Mouse (Mus musculus) midbrain, postnatal 0 days (tissue): Measurements from ENCODE around the gene Dtd1. TPM values are rescaled to one million over a fixed set of nuclear protein-coding genes. Genes with fewer than 3 reads are reported as not detected.

Source experiments
- ATAC-seq: fragments of 200-750 bp; cut with Nextera tagmentation; 2 replicates; pipeline ENCODE4 v1.8.0; 2017; ENCODE audit warnings: moderate number of reproducible peaks, mild to moderate bottlenecking, moderate TSS enrichment, moderate library complexity; ENCODE audit not compliant: low FRiP score
- DNase-seq: peaks from one replicate; pipeline ENCODE4 v3.0.0-alpha.2; 2015; ENCODE audit warnings: low spot score
- H3K27ac ChIP-seq: fragments of 300-500 bp; sonication (generic); 2 replicates; pipeline ENCODE4 v1.5.1; 2014; ENCODE audit warnings: low read depth, mild to moderate bottlenecking, low read length, mixed read lengths
- H3K27me3 ChIP-seq: fragments of 300-500 bp; sonication (generic); 2 replicates; pipeline ENCODE4 v1.6.1; 2014; ENCODE audit warnings: low read length, control low read depth, mixed read lengths; ENCODE audit not compliant: insufficient read depth
- H3K36me3 ChIP-seq: fragments of 300-500 bp; sonication (generic); 2 replicates; pipeline ENCODE4 v1.6.1; 2014; ENCODE audit warnings: low read length, control low read depth, mixed read lengths; ENCODE audit not compliant: insufficient read depth
- H3K4me1 ChIP-seq: fragments of 300-500 bp; sonication (generic); 2 replicates; pipeline ENCODE4 v1.6.1; 2014; ENCODE audit warnings: mild to moderate bottlenecking, control low read depth, antibody characterized with exemption, low read length, mixed read lengths; ENCODE audit not compliant: insufficient read depth
- H3K4me2 ChIP-seq: fragments of 300-500 bp; sonication (generic); 2 replicates; pipeline ENCODE4 v1.6.1; 2014; ENCODE audit warnings: low read depth, mild to moderate bottlenecking, low read length, mixed read lengths; ENCODE audit not compliant: poor library complexity, severe bottlenecking
- H3K4me3 ChIP-seq: fragments of 300-500 bp; sonication (generic); 2 replicates; pipeline ENCODE4 v1.5.1; 2014; ENCODE audit warnings: low read depth, mild to moderate bottlenecking, low read length, moderate library complexity
- H3K9ac ChIP-seq: fragments of 300-500 bp; sonication (generic); replicated peaks from 2 replicates; pipeline ENCODE4 v1.6.1; 2014; ENCODE audit warnings: mild to moderate bottlenecking, low read length, moderate library complexity, mixed read lengths; ENCODE audit not compliant: poor library complexity, severe bottlenecking
- H3K9me3 ChIP-seq: fragments of 300-500 bp; sonication (generic); 2 replicates; pipeline ENCODE4 v1.6.1; 2016; ENCODE audit warnings: low read length, control low read depth
- CTCF ChIP-seq: IDR thresholded peaks from 2 replicates; pipeline ENCODE4 v1.5.1; 2016; ENCODE audit warnings: antibody characterized with exemption, mild to moderate bottlenecking
- WGBS: fragments of 180-500 bp; shearing (Covaris S2); extraction: QIAGEN DNeasy Blood & Tissue Kit; methylation state at CpG from one replicate; pipeline ENCODE4 v1.1.7; 2014; 5-methylcytosine and 5-hydroxymethylcytosine counted together
- polyA plus RNA-seq: library from polyadenylated mRNA; unstranded; fragments of >200 nt; fragmentation: Nextera tagmentation; extraction: Ambion mirVana; gene quantifications from 2 replicates; pipeline ENCODE4 v1.2.1, GENCODE M21; 2015
- total RNA-seq: library from RNA; depleted of rRNA; stranded (reverse); fragments of >200 nt; gene quantifications from 2 replicates; pipeline ENCODE4 v1.2.3, GENCODE M21; 2014

Gene Dtd1
- total and polyA plus RNA-seq, 2 experiments from 2014 or later: 88.7 to 202 TPM

DNA sequence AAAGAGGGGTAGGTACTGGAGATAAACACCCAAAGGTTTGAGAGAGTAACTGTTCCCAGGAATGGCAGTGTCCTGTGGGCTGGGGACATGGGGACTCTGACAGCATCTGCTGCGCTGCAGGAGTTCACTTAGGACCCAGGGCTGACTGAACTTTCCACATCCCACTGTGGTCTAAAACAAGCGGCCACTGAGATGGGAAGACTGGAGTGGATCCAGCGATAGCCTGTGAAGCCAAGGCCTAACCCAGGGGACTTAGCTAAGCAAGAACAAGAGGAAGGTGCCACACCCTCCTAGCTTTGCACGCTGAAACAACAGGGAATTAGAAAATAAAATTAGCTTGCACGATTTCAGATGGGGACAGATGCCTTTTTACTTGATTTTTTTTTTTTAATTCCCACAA is 138.9 kb downstream of the Dtd1 start:
- no peak overlapping the region for H3K27ac ChIP-seq
- WGBS: 68% methylated on average over 5 of the region's 5 CpGs
- no peak for DNase-seq

DNA sequence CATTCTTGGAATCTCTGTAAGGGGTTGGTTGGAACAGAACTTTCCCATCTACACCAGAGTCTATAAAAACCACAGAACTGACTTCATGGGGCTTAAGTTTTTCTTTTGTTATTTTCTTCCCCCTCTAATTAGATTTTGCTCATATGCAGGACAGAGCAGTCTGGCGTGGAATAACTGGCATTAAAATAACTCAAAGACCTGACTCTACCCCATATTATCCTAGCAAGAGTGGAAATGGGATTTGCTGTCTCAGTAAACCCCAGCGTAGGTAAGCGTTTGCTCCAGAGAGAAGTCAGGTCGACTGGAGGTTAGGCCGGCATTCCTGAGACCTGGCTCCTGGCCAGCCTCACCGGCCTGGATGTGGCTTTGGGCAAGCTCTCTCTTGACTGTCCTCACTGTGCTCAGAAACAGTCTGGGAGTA is 140.9 kb downstream of the Dtd1 start:
- no peak for ATAC-seq

More for the DNA sequence above, 138.9 kb downstream of the Dtd1 start:
- no peak for ATAC-seq
- no peaks in the 10 kb centered on the region for H3K4me1 ChIP-seq
- H3K4me2 ChIP-seq: no peak overlapping the region
- no peak for TF ChIP-seq CTCF
- no peaks in the 10 kb centered on the region for H3K27me3 ChIP-seq
- H3K4me3 ChIP-seq: no peak overlapping the region
- no peaks in the 10 kb centered on the region for H3K9me3 ChIP-seq
- no peaks in the 10 kb centered on the region for H3K36me3 ChIP-seq
- no peak overlapping the region for H3K9ac ChIP-seq

DNA sequence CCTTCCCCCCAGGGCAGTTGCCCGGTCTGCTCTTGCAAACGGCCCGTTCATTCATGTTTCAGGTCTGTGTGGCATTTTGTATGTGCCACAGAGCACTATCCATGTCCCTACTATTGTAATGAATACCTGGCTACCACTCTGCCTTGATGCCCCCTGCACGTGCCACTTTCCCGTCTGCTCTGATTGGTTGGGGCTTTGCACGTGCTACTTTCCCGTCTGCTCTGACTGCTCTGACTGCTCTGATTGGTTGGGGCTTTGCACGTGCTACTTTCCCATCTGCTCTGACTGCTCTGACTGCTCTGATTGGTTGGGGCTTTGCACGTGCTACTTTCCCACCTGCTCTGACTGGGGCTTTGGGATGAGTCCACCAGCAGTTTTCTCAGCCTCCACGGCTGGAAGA is 142.3 kb downstream of the Dtd1 start:
- ATAC-seq (no peak), DNase-seq (no peak)
- Histone ChIP-seq H3K36me3 (no peaks in the 10 kb centered on the region), H3K4me3 (no peak overlapping the region), H3K9me3 (no peaks in the 10 kb centered on the region), H3K27me3 (no peaks in the 10 kb centered on the region), H3K4me2 (no peak overlapping the region), H3K4me1 (no peaks in the 10 kb centered on the region), H3K27ac (no peak overlapping the region), H3K9ac (no peak overlapping the region)
- TF ChIP-seq CTCF: no peak
- WGBS: 86% methylated on average over 10 of the region's 10 CpGs

More for the DNA sequence above, 140.9 kb downstream of the Dtd1 start:
- Histone ChIP-seq H3K4me1 (no peaks in the 10 kb centered on the region), H3K4me3 (no peak overlapping the region), H3K27me3 (no peaks in the 10 kb centered on the region), H3K9me3 (no peaks in the 10 kb centered on the region), H3K27ac (no peak overlapping the region), H3K4me2 (no peak overlapping the region), H3K36me3 (no peaks in the 10 kb centered on the region), H3K9ac (no peak overlapping the region)
- no peak for DNase-seq
- 77% methylated on average over 6 of the region's 6 CpGs for WGBS
- no peak for TF ChIP-seq CTCF

DNA sequence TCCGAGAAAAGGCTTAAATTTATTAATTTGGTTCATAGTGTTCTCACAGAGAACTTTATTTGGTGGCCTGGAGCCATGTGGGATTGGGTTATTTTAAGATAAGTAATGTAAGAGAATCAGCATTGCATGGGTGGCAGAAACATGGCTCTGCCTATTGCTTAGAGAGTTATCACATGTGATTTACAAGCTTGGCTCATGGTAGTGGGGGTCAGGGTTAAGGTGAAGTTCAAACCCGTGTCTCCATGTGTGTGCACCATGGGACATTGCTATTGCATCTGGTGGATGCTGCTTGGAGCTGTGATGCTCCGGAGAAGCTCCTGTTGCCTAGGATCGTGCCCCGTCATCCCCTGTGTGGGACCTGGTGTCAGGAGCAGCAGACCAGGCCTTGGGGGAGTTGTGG is 143.6 kb downstream of the Dtd1 start:
- Histone ChIP-seq H3K4me2 (no peak overlapping the region), H3K9me3 (no peaks in the 10 kb centered on the region), H3K27me3 (no peaks in the 10 kb centered on the region), H3K4me3 (no peak overlapping the region), H3K4me1 (no peaks in the 10 kb centered on the region), H3K36me3 (peaks cover 9% of the 10 kb centered on the region; the same call in 1 of the 2 replicates), H3K9ac (no peak overlapping the region), H3K27ac (no peak overlapping the region)
- no peak for TF ChIP-seq CTCF
- DNase-seq (no peak), ATAC-seq (no peak)
- 88% methylated on average over 5 of the region's 5 CpGs for WGBS

DNA sequence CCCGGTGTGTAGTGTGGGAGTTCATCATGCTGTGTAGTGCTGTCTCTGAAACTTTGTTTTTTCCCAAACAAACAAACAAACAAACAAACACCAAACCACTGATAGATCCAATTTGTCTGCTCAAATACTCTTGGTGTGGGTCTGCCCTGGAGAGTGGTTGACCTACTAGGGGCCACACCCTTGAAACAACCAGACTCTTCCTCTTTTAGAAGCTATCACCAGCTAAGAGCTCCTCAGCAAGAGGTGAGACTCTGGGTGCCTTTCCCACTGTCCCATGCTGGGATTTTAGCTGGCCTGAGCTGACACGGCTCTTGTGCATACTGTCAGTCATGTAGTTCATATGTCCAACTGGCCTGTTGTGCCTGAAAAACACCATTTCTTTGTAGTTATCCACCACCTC is 145.6 kb downstream of the Dtd1 start:
- Histone ChIP-seq H3K9me3 (no peaks in the 10 kb centered on the region), H3K4me2 (no peak overlapping the region), H3K36me3 (peaks cover 9% of the 10 kb centered on the region; the same call in 1 of the 2 replicates), H3K9ac (no peak overlapping the region), H3K4me1 (no peaks in the 10 kb centered on the region), H3K27me3 (no peaks in the 10 kb centered on the region), H3K27ac (no peak overlapping the region), H3K4me3 (no peak overlapping the region)
- DNase-seq (no peak), ATAC-seq (no peak)
- 94% methylated on average over 2 of the region's 2 CpGs for WGBS
- no peak for TF ChIP-seq CTCF

DNA sequence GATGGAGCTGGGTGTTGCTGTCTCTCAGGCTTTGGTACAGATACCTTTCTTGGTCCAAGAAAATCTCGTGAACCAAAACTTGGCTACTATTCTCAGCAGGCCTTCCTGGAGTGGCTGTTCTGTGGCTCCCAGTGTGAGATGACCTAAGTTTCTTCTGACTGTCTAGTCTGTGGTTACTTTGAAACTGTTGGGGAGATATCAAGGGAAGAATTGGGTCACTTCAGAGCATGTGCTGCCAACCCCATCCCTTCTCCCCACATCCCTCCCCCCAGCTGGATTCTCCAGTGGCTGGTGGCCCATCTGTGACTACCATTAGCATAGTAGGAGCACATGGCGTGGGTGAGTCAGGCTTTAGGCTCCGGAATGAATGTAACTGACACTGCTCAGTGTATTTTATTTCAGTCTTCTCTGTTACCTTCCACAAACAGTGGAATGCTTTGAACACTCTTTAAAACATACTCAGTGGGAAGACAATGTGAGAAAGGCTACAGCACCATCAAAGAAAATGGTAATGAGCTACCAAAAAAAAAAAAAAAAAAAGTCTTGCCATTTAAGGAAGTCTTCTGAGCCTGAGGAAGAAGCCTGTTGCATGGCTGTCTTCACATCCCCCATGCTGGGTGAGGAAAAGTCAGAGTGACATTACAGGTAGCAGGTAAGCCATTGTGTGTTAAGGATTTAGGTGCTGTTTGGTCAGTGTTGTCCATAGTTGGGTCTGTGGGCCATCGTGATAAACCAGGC is 146.5 kb downstream of the Dtd1 start:
- Histone ChIP-seq H3K4me2 (no peak overlapping the region), H3K4me3 (no peak overlapping the region), H3K27me3 (no peaks in the 10 kb centered on the region), H3K9me3 (no peaks in the 10 kb centered on the region), H3K4me1 (no peaks in the 10 kb centered on the region), H3K9ac (no peak overlapping the region), H3K36me3 (peaks cover 9% of the 10 kb centered on the region; the same call in 1 of the 2 replicates), H3K27ac (no peak overlapping the region)
- 71% methylated on average over 4 of the region's 4 CpGs for WGBS
- ATAC-seq (no peak), DNase-seq (no peak)
- TF ChIP-seq CTCF: no peak
